Mouse (Mus musculus) stomach, postnatal 0 days (tissue): ENCODE data around the gene Dnah5.

ENCODE experiments used
- CTCF ChIP-seq: IDR thresholded peaks from 2 replicates; pipeline ENCODE4 v1.5.1; 2016; ENCODE audit warnings: antibody characterized with exemption, low read depth, mild to moderate bottlenecking, moderate library complexity
- EP300 ChIP-seq: optimal IDR thresholded peaks from 2 replicates; pipeline ENCODE3; 2016; ENCODE audit warnings: antibody characterized with exemption

- TF ChIP-seq EP300 (no peak), CTCF (no peak)
Observed at GRCm38 (mm10) chr15:28158771-28159489, 44.6 kb upstream of the Dnah5 start.
